Mouse (Mus musculus) lung, postnatal 0 days (tissue): Measurements from ENCODE around the gene Olfr172.

Experiments used
- CTCF ChIP-seq: IDR thresholded peaks from 2 replicates; pipeline ENCODE4 v1.5.1; 2016; ENCODE audit warnings: antibody characterized with exemption, mild to moderate bottlenecking
- EP300 ChIP-seq: IDR thresholded peaks from 2 replicates; pipeline ENCODE4 v1.6.1; 2016; ENCODE audit warnings: antibody characterized with exemption, mild to moderate bottlenecking, control low read depth

- no peak for TF ChIP-seq EP300
- no peak for TF ChIP-seq CTCF
Observed at GRCm38 (mm10) chr16:58727477-58728131, 35.4 kb downstream of the Olfr172 start, which contains the start of gene Cldnd1.
